Mouse (Mus musculus): ENCODE results near the gene Slc39a11. TPM values are rescaled to one million over a fixed set of nuclear protein-coding genes. Genes with fewer than 3 reads are reported as not detected.
A peak's percentile ranks its signal among the peaks of the same experiment; 100 is the strongest.

The Slc39a11 gene
- polyA plus RNA-seq, 2 experiments: 5.1 to 10.2 TPM

- H3K4me1 ChIP-seq (replicated peaks; ENCODE audit: control insufficient read depth in 2 of 2, insufficient read depth in 2 of 2, low read length in 1 of 2): no peaks in the 10 kb centered on the region
- WGBS (ENCODE audit: insufficient replicate concordance): 60% methylated on average over 6 of the region's 6 CpGs
Observed at GRCm38 (mm10) chr11:113389637-113390036, 260.2 kb downstream of the Slc39a11 start.

GRCm38 (mm10) chr11:113382674-113383571 lies 267.0 kb downstream of the Slc39a11 start:
- DNase-seq (ENCODE audit: low read depth in 3 of 3, low spot score in 3 of 3): no peak

More at GRCm38 (mm10) chr11:113389637-113390036, 260.2 kb downstream of the Slc39a11 start:
- Histone ChIP-seq H3K4me2 (ENCODE audit: low read depth) (no peak overlapping the region), H3K36me3 (replicated peaks; ENCODE audit: control insufficient read depth, insufficient read depth, low read depth) (no peaks in the 10 kb centered on the region), H3K27ac (no peak overlapping the region), H3K9ac (replicated peaks) (no peak overlapping the region), H3K9me3 (ENCODE audit: control insufficient read depth, low read length) (no peaks in the 10 kb centered on the region), H3K27me3 (ENCODE audit: control insufficient read depth, insufficient read depth, low read length) (no peaks in the 10 kb centered on the region), H3K4me3 (ENCODE audit: insufficient read depth in 1 of 2, low read depth in 2 of 2, low read length in 2 of 2) (no peak overlapping the region)
- TF ChIP-seq EP300 (IDR thresholded peaks at IDR 0.05; ENCODE audit: low read depth): no peak
- no peak for TF ChIP-seq CTCF (IDR thresholded peaks at IDR 0.05; ENCODE audit: low read depth)
- ATAC-seq (ENCODE audit: insufficient read depth) (no peak), DNase-seq (ENCODE audit: low read depth in 3 of 3, low spot score in 3 of 3) (no peak)

DNA sequence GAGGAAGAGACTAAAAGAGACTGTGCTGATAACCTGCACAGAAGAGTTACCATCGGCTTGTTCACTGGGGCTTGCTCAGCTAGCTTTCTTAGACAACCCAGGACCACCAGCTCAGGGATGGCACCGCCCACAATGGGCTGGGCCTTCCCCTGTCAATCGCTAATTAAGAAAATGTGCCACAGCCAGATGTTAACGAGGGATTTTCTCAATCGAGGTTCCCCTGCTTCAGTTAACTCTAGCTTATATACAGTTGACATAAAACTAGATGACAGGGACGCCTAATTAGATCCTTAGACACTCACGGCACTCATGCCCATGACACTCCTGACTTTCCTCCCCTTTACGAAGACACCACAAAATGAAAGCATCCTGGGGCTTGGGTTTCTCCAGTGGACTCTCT lies 268.3 kb downstream of the Slc39a11 start:
- no peak overlapping the region for H3K9ac ChIP-seq (replicated peaks)
- no peaks in the 10 kb centered on the region for H3K9me3 ChIP-seq (ENCODE audit: control insufficient read depth, low read length)
- no peaks in the 10 kb centered on the region for H3K4me1 ChIP-seq (replicated peaks; ENCODE audit: control insufficient read depth in 2 of 2, insufficient read depth in 2 of 2, low read length in 1 of 2)
- 64% methylated on average over 8 of the region's 8 CpGs for WGBS (ENCODE audit: insufficient replicate concordance)
- DNase-seq (ENCODE audit: low read depth in 3 of 3, low spot score in 3 of 3) (no peak), ATAC-seq (ENCODE audit: insufficient read depth) (no peak)
- H3K4me3 ChIP-seq (ENCODE audit: insufficient read depth in 1 of 2, low read depth in 2 of 2, low read length in 2 of 2): no peak overlapping the region
- no peak overlapping the region for H3K27ac ChIP-seq
- H3K4me2 ChIP-seq (ENCODE audit: low read depth): no peak overlapping the region
- no peak for TF ChIP-seq CTCF (IDR thresholded peaks at IDR 0.05; ENCODE audit: low read depth)
- no peak for TF ChIP-seq EP300 (IDR thresholded peaks at IDR 0.05; ENCODE audit: low read depth)
- H3K36me3 ChIP-seq (replicated peaks; ENCODE audit: control insufficient read depth, insufficient read depth, low read depth): no peaks in the 10 kb centered on the region
- H3K27me3 ChIP-seq (ENCODE audit: control insufficient read depth, insufficient read depth, low read length): no peaks in the 10 kb centered on the region

More at GRCm38 (mm10) chr11:113382674-113383571, 267.0 kb downstream of the Slc39a11 start:
- H3K27ac ChIP-seq: no peak overlapping the region
- no peaks in the 10 kb centered on the region for H3K4me1 ChIP-seq (replicated peaks; ENCODE audit: control insufficient read depth in 2 of 2, insufficient read depth in 2 of 2, low read length in 1 of 2)
- ATAC-seq (ENCODE audit: insufficient read depth): no peak
- 57% methylated on average over 10 of the region's 10 CpGs for WGBS (ENCODE audit: insufficient replicate concordance)
- H3K9ac ChIP-seq (replicated peaks): no peak overlapping the region
- H3K9me3 ChIP-seq (ENCODE audit: control insufficient read depth, low read length): no peaks in the 10 kb centered on the region
- H3K4me2 ChIP-seq (ENCODE audit: low read depth): no peak overlapping the region
- TF ChIP-seq EP300 (IDR thresholded peaks at IDR 0.05; ENCODE audit: low read depth): no peak
- TF ChIP-seq CTCF (IDR thresholded peaks at IDR 0.05; ENCODE audit: low read depth): no peak
- no peak overlapping the region for H3K4me3 ChIP-seq (ENCODE audit: insufficient read depth in 1 of 2, low read depth in 2 of 2, low read length in 2 of 2)
- no peaks in the 10 kb centered on the region for H3K27me3 ChIP-seq (ENCODE audit: control insufficient read depth, insufficient read depth, low read length)
- H3K36me3 ChIP-seq (replicated peaks; ENCODE audit: control insufficient read depth, insufficient read depth, low read depth): no peaks in the 10 kb centered on the region

DNA sequence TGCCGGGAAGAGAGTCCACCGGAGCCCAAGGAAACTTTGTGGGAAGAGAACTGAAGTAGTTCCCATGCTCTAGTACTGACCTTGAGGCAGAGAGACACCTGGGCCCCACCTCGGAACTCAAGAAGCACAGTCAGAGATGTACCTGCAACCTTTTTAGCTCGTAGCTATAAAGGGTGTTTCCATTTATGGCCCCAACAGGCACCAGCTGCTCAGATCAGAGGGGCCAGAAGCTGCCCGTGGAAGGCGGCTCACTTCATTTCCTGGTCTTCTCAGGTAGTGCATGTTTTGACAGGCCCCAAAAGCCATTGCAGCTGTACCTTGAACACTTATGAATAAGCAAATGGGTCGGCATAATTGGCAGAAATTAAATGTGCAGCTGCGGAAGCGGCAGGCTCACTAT lies 271.0 kb downstream of the Slc39a11 start:
- no peak for DNase-seq (ENCODE audit: low read depth in 3 of 3, low spot score in 3 of 3)
- H3K27me3 ChIP-seq (ENCODE audit: control insufficient read depth, insufficient read depth, low read length): no peaks in the 10 kb centered on the region
- WGBS (ENCODE audit: insufficient replicate concordance): 72% methylated on average over 9 of the region's 9 CpGs
- H3K4me3 ChIP-seq (ENCODE audit: insufficient read depth in 1 of 2, low read depth in 2 of 2, low read length in 2 of 2): no peak overlapping the region
- no peak overlapping the region for H3K4me2 ChIP-seq (ENCODE audit: low read depth)
- ATAC-seq (ENCODE audit: insufficient read depth): no peak
- no peak overlapping the region for H3K27ac ChIP-seq
- H3K4me1 ChIP-seq (replicated peaks; ENCODE audit: control insufficient read depth in 2 of 2, insufficient read depth in 2 of 2, low read length in 1 of 2): no peaks in the 10 kb centered on the region
- H3K9me3 ChIP-seq (ENCODE audit: control insufficient read depth, low read length): no peaks in the 10 kb centered on the region
- TF ChIP-seq EP300 (IDR thresholded peaks at IDR 0.05; ENCODE audit: low read depth): no peak
- TF ChIP-seq CTCF (IDR thresholded peaks at IDR 0.05; ENCODE audit: low read depth): no peak
- H3K9ac ChIP-seq (replicated peaks): no peak overlapping the region
- no peaks in the 10 kb centered on the region for H3K36me3 ChIP-seq (replicated peaks; ENCODE audit: control insufficient read depth, insufficient read depth, low read depth)

DNA sequence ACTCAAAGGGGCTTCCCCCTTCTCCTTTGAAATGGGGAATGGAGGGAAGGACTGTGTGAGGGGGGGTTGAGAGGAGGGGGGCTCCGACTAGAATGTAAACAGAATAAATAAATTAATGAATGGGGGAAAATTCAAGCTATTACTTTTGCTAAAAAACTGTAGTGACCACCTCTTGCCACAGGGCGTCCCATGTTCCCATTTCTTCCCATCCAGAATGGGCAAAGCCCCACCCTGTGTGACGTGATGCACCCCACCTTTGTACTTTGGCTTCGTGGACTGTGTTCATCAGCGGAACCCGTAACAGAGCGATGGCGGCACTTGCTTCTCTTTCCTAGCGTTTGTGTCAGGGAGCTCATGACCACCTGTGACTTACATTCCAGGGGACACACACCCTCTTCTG lies 273.8 kb downstream of the Slc39a11 start:
- no peak for ATAC-seq (ENCODE audit: insufficient read depth)
- no peak for DNase-seq (ENCODE audit: low read depth in 3 of 3, low spot score in 3 of 3)
- WGBS (ENCODE audit: insufficient replicate concordance): 77% methylated on average over 9 of the region's 9 CpGs
- H3K27ac ChIP-seq: no peak overlapping the region
- H3K9ac ChIP-seq (replicated peaks): no peak overlapping the region
- no peak overlapping the region for H3K4me3 ChIP-seq (ENCODE audit: insufficient read depth in 1 of 2, low read depth in 2 of 2, low read length in 2 of 2)
- H3K4me2 ChIP-seq (ENCODE audit: low read depth): no peak overlapping the region
- no peaks in the 10 kb centered on the region for H3K9me3 ChIP-seq (ENCODE audit: control insufficient read depth, low read length)
- H3K27me3 ChIP-seq (ENCODE audit: control insufficient read depth, insufficient read depth, low read length): no peaks in the 10 kb centered on the region
- H3K4me1 ChIP-seq (replicated peaks; ENCODE audit: control insufficient read depth in 2 of 2, insufficient read depth in 2 of 2, low read length in 1 of 2): no peaks in the 10 kb centered on the region
- 0 out of 2 replicates have a peak, but pooled peaks have one; percentile 12 for TF ChIP-seq CTCF (IDR thresholded peaks at IDR 0.05; ENCODE audit: low read depth)
- no peak for TF ChIP-seq EP300 (IDR thresholded peaks at IDR 0.05; ENCODE audit: low read depth)
- no peaks in the 10 kb centered on the region for H3K36me3 ChIP-seq (replicated peaks; ENCODE audit: control insufficient read depth, insufficient read depth, low read depth)
